13 mouse cellular contexts compared by ENCODE assay signal in the genomic region with DNA sequence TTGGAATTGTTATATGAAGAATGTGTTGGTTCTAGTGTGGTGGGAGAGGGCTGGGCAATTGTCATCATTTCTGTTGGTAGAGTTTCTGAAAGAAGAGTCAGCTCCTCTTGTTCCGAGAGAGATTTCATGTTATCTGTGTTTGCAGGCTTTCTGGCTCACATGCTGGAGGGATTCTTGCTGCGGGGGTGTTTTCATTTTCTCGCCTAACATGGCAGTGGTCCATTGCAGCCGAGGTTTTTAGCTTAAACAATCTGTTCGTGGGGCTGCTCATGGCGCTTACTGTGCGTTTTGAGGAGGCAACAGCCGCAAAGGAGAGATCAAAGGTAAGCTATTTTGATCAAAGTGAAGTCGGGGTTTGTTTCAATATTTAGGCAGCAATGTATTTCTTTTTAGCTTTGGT. TPM values are rescaled to one million over a fixed set of nuclear protein-coding genes. Genes with fewer than 3 reads are reported as not detected.
A peak's percentile ranks its signal among the peaks of the same experiment; 100 is the strongest.
DNase-seq lines count a peak whose midpoint lies in the region; ATAC-seq and TF ChIP-seq lines count a peak whose summit lies in the region.
"Had no signal": no experiment of that assay in that cellular context is flagged by ENCODE, and none has a peak within 500 bp of the region (broad histone marks: within the 10 kb centered on the region; RNA-seq: fewer than 3 reads in every experiment).

No protein-coding gene starts in this region.

- ATAC-seq in frontal cortex, adult (ENCODE audit: low TSS enrichment), result peak; percentile 96
- ATAC-seq in liver, postnatal 0 days, result no peak
- ATAC-seq: lung, postnatal 0 days had no signal

- no peak overlapping the region for H3K27ac ChIP-seq in liver, postnatal 0 days (ENCODE audit: low read depth)

- H3K4me1 ChIP-seq in liver, postnatal 0 days (ENCODE audit: insufficient read depth), result no peaks in the 10 kb centered on the region

- WGBS in liver, postnatal 0 days (ENCODE audit: insufficient replicate concordance), result 50% methylated on average over 9 of the region's 9 CpGs

- H3K4me3 ChIP-seq in liver, postnatal 0 days (ENCODE audit: low read depth, low read length), result no peak overlapping the region

- no peaks in the 10 kb centered on the region for H3K27me3 ChIP-seq in liver, postnatal 0 days (ENCODE audit: insufficient read depth, low read length)

- no peak for TF ChIP-seq EP300 in liver, postnatal 0 days (IDR thresholded peaks at IDR 0.05; ENCODE audit: low read depth)

- H3K36me3 ChIP-seq in liver, postnatal 0 days (replicated peaks; ENCODE audit: insufficient read depth, low read length), result peaks cover 6% of the 10 kb centered on the region; the same call in 1 of the 2 replicates

- H3K9ac ChIP-seq in liver, postnatal 0 days (replicated peaks), result no peak overlapping the region

- peak; percentile 74 to 87 for DNase-seq in frontal cortex, postnatal 36 days (ENCODE audit: low spot score in 2 of 2)
- DNase-seq in layer of hippocampus, postnatal 36 days, result peak; percentile 69 to 72
- DNase-seq in right cerebral cortex, adult 18-20 months, result peak; percentile 82
- no peak for DNase-seq in c-Kit-positive CD71-positive TER-119-positive erythroid progenitor cells, embryonic 14.5 days (ENCODE audit: low spot score)
- DNase-seq in thymus, postnatal 10 days (ENCODE audit: low spot score in 2 of 2), result no peak
- no peak for DNase-seq in liver, postnatal 0 days
- DNase-seq in adrenal gland, adult (ENCODE audit: inconsistent age in 2 of 2, low spot score in 1 of 2), result no peak
- DNase-seq: adrenal gland, postnatal 25 days; kidney, postnatal 10 days; liver; thymus, postnatal 36 days had no signal

- H3K9me3 ChIP-seq in liver, postnatal 0 days (ENCODE audit: low read length), result no peaks in the 10 kb centered on the region

- no peak for TF ChIP-seq CTCF in liver, postnatal 0 days (IDR thresholded peaks at IDR 0.05; ENCODE audit: low read depth)

- no peak overlapping the region for H3K4me2 ChIP-seq in liver, postnatal 0 days (ENCODE audit: low read depth, low read length)

RNA-seq across cellular contexts. Expression of gene Tmem260, which starts 26.3 kb away (rescaled TPM):
- total RNA-seq in layer of hippocampus, postnatal 36 days (2021), result 10 to 100 TPM; 25.3 to 26.4 TPM
- polyA plus RNA-seq in liver, postnatal 0 days (2015; fragmentation: Nextera tagmentation; extraction: Ambion mirVana), result 3.9 and 5.4 TPM in 2 replicates

Comparison
In these comparisons a context has a peak if more than half of its experiments do, and no peak if none do; other contexts are left out.
1. DNase-seq: peak in frontal cortex, postnatal 36 days (2 of 2), layer of hippocampus, postnatal 36 days (2 of 2) and right cerebral cortex, adult 18-20 months (single experiment); none in c-Kit-positive CD71-positive TER-119-positive erythroid progenitor cells, embryonic 14.5 days (single experiment), thymus, postnatal 10 days (0 of 2), liver, postnatal 0 days (single experiment) and adrenal gland, adult (0 of 2).